Mouse (Mus musculus): ENCODE data around the gene Vmn1r201.

GRCm38 (mm10) chr13:22517814-22518213 lies 46.1 kb downstream of the Vmn1r201 start, which contains the start of gene Vmn1r203:
- TF ChIP-seq CTCF (IDR thresholded peaks at IDR 0.05; ENCODE audit: low read depth, low read length) (no peak), POLR2A (IDR thresholded peaks at IDR 0.05; ENCODE audit: insufficient read depth, low read length) (no peak), EP300 (IDR thresholded peaks at IDR 0.05; ENCODE audit: insufficient read depth, low read depth, low read length) (no peak)
